Mouse (Mus musculus) lung, postnatal 0 days (tissue): ENCODE data around the gene Ppp3ca.

Experiments
- CTCF ChIP-seq: IDR thresholded peaks from 2 replicates; pipeline ENCODE4 v1.5.1; 2016; ENCODE audit warnings: antibody characterized with exemption, mild to moderate bottlenecking
- EP300 ChIP-seq: IDR thresholded peaks from 2 replicates; pipeline ENCODE4 v1.6.1; 2016; ENCODE audit warnings: antibody characterized with exemption, mild to moderate bottlenecking, control low read depth

DNA sequence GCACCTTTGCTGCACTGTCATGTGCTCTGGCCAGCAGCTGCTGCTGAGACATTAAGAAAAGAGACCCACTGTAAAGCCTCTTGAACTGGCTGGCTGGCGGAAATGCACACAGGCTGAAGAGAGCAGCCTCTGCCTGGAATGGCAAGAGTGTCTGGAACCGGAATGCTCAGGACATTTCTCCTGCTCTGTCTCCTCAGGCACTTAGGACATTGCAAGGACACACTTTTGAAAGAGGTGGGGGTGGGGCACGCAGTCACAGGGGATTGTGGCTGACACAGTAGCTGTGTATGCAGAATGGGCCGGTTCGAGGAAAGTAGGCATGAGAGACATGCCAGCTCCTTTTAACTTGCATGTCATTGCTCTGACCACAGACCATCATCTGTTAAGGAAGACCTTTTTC lies 71.7 kb downstream of the Ppp3ca start:
- no peak for TF ChIP-seq CTCF
- peak; percentile 95 for TF ChIP-seq EP300
